Mouse (Mus musculus) MEL (cell line): Measurements from ENCODE around the gene Rfc4. TPM values are rescaled to one million over a fixed set of nuclear protein-coding genes. Genes with fewer than 3 reads are reported as not detected.

ENCODE experiments used
- DNase-seq: peaks from one replicate; pipeline ENCODE4 v3.0.0; 2011; ENCODE audit warnings: low read depth, low spot score
- H3K27ac ChIP-seq: 2 replicates; pipeline ENCODE4 v1.5.1; 2012; ENCODE audit warnings: low read depth, mild to moderate bottlenecking, control low read depth, low read length, moderate library complexity; ENCODE audit not compliant: control insufficient read depth
- H3K27me3 ChIP-seq, 2 experiments: fragments of 150-350 bp in 1 of 2; sonication (generic) in 1 of 2; 2 replicates each; pipeline ENCODE4 v1.6.1; 2012; ENCODE audit warnings: low read length in 2 of 2, mild to moderate bottlenecking in 2 of 2, improper control_type of control experiment in 1 of 2, moderate library complexity in 1 of 2; ENCODE audit not compliant: insufficient read depth in 2 of 2, control insufficient read depth in 1 of 2
- H3K36me3 ChIP-seq, 2 experiments: 2 replicates each; pipeline ENCODE4 v1.6.1; 2012 to 2014; ENCODE audit warnings: low read length in 2 of 2, improper control_type of control experiment in 1 of 2, inconsistent platforms in 1 of 2, mild to moderate bottlenecking in 1 of 2; ENCODE audit not compliant: insufficient read depth in 2 of 2, control insufficient read depth in 1 of 2
- H3K4me1 ChIP-seq, 2 experiments: fragments of 150-350 bp in 1 of 2; sonication (generic) in 1 of 2; 2 replicates each; pipeline ENCODE4 v1.6.1; 2012; ENCODE audit warnings: low read length in 2 of 2, improper control_type of control experiment in 1 of 2, mild to moderate bottlenecking in 1 of 2; ENCODE audit not compliant: insufficient read depth in 2 of 2, control insufficient read depth in 1 of 2
- H3K4me3 ChIP-seq, 2 experiments: fragments of 150-350 bp in 1 of 2; sonication (generic) in 1 of 2; 2 replicates each; pipeline ENCODE4 v1.5.1; 2012; ENCODE audit warnings: low read depth in 2 of 2, low read length in 2 of 2, mild to moderate bottlenecking in 2 of 2, moderate library complexity in 2 of 2, control low read depth in 1 of 2, improper control_type of control experiment in 1 of 2; ENCODE audit not compliant: control insufficient read depth in 1 of 2, insufficient read depth in 1 of 2
- H3K79me2 ChIP-seq: 2 replicates; pipeline ENCODE4 v1.6.1; 2012; ENCODE audit warnings: mild to moderate bottlenecking, low read length, moderate library complexity; ENCODE audit not compliant: control insufficient read depth, poor library complexity, insufficient read depth
- H3K9ac ChIP-seq: 2 replicates; pipeline ENCODE4 v1.6.1; 2012; ENCODE audit warnings: low read depth, mild to moderate bottlenecking, control low read depth, low read length, moderate library complexity; ENCODE audit not compliant: control insufficient read depth, poor library complexity, severe bottlenecking
- H3K9me3 ChIP-seq: fragments of 150-350 bp; sonication (generic); replicated peaks from 2 replicates; pipeline ENCODE4 v1.6.1; 2012; ENCODE audit warnings: mild to moderate bottlenecking, low read length, improper control_type of control experiment, moderate library complexity; ENCODE audit not compliant: insufficient read depth
- CHD1 ChIP-seq: IDR thresholded peaks from 2 replicates; pipeline ENCODE4 v1.6.1; 2012; ENCODE audit warnings: low read depth, mild to moderate bottlenecking, inconsistent platforms, low read length, improper control_type of control experiment
- CTCF ChIP-seq, 3 experiments: IDR thresholded peaks in 2 of 3; conservative IDR thresholded peaks in 1 of 3; 2 replicates each; pipeline ENCODE4 v1.5.1; 2011 to 2012; ENCODE audit warnings: low read length in 3 of 3, low read depth in 2 of 3, mild to moderate bottlenecking in 2 of 3, improper control_type of control experiment in 1 of 3, inconsistent platforms in 1 of 3, mixed read lengths in 1 of 3, moderate library complexity in 1 of 3; ENCODE audit not compliant: control insufficient read depth in 1 of 3, insufficient read depth in 1 of 3, poor library complexity in 1 of 3, severe bottlenecking in 1 of 3
- ETS1 ChIP-seq: IDR thresholded peaks from 2 replicates; pipeline ENCODE4 v1.6.1; 2012; ENCODE audit warnings: low read depth, mild to moderate bottlenecking, inconsistent platforms, low read length, improper control_type of control experiment, moderate library complexity
- HCFC1 ChIP-seq: IDR thresholded peaks from 2 replicates; pipeline ENCODE4 v1.6.1; 2012; ENCODE audit warnings: low read depth, mild to moderate bottlenecking, inconsistent platforms, low read length, improper control_type of control experiment, moderate library complexity
- KAT2A ChIP-seq: conservative IDR thresholded peaks from 2 replicates; pipeline ENCODE4 v1.6.1; 2012; ENCODE audit warnings: low read depth, low read length, improper control_type of control experiment, inconsistent platforms
- MAFK ChIP-seq: IDR thresholded peaks from 2 replicates; pipeline ENCODE4 v1.6.1; 2011; ENCODE audit warnings: low read depth, mild to moderate bottlenecking, low read length, improper control_type of control experiment, borderline replicate concordance
- MAZ ChIP-seq: IDR thresholded peaks from 2 replicates; pipeline ENCODE4 v1.6.1; 2012; ENCODE audit warnings: low read depth, mild to moderate bottlenecking, inconsistent platforms, low read length, improper control_type of control experiment
- MEF2A ChIP-seq: IDR thresholded peaks from 2 replicates; pipeline ENCODE4 v1.6.1; 2014; ENCODE audit warnings: low read depth, mild to moderate bottlenecking, inconsistent platforms, low read length, improper control_type of control experiment; ENCODE audit not compliant: poor library complexity, insufficient replicate concordance, severe bottlenecking; ENCODE audit errors: extremely low read depth
- MXI1 ChIP-seq: IDR thresholded peaks from 2 replicates; pipeline ENCODE4 v1.6.1; 2011; ENCODE audit warnings: mild to moderate bottlenecking, low read depth, low read length, improper control_type of control experiment
- MYC ChIP-seq: IDR thresholded peaks from 2 replicates; pipeline ENCODE4 v1.6.1; 2011; ENCODE audit warnings: low read depth, mild to moderate bottlenecking, low read length, improper control_type of control experiment, moderate library complexity
- POLR2A ChIP-seq, 2 experiments: IDR thresholded peaks; 2 replicates each; pipeline ENCODE4 v1.6.1; 2011 to 2012; ENCODE audit warnings: low read length in 2 of 2, mild to moderate bottlenecking in 2 of 2, control low read depth in 1 of 2, improper control_type of control experiment in 1 of 2, low read depth in 1 of 2, moderate library complexity in 1 of 2; ENCODE audit not compliant: control insufficient read depth in 1 of 2, insufficient read depth in 1 of 2, poor library complexity in 1 of 2
- RAD21 ChIP-seq: IDR thresholded peaks from 2 replicates; pipeline ENCODE4 v1.6.1; 2011; ENCODE audit warnings: mild to moderate bottlenecking, low read depth, low read length, improper control_type of control experiment
- SIN3A ChIP-seq: IDR thresholded peaks from 2 replicates; pipeline ENCODE4 v1.6.1; 2012; ENCODE audit warnings: low read length, improper control_type of control experiment, inconsistent platforms
- SMC3 ChIP-seq: IDR thresholded peaks from 2 replicates; pipeline ENCODE4 v1.6.1; 2011; ENCODE audit warnings: low read depth, low read length, improper control_type of control experiment
- TBP ChIP-seq: IDR thresholded peaks from 2 replicates; pipeline ENCODE4 v1.8.0; 2011; ENCODE audit warnings: low read depth, low read length, improper control_type of control experiment
- USF1 ChIP-seq: IDR thresholded peaks from 2 replicates; pipeline ENCODE4 v1.6.1; 2014; ENCODE audit warnings: low read depth, mild to moderate bottlenecking, inconsistent platforms, low read length, improper control_type of control experiment, moderate library complexity
- ZC3H11A ChIP-seq: IDR thresholded peaks from 2 replicates; pipeline ENCODE4 v1.6.1; 2012; ENCODE audit warnings: low read depth, mild to moderate bottlenecking, inconsistent platforms, low read length, improper control_type of control experiment
- polyA plus RNA-seq, 2 experiments: library from polyadenylated mRNA; stranded (reverse) in 1 of 2; unstranded in 1 of 2; fragments of >175 nt in 1 of 2; fragments of >200 nt in 1 of 2; gene quantifications; 2 replicates each; pipeline versions ENCODE4 v1.2.1 to v1.2.4; 2012; ENCODE audit warnings: low replicate concordance in 2 of 2, low read depth in 1 of 2; ENCODE audit not compliant: insufficient read length in 2 of 2, insufficient read depth in 1 of 2, missing spikeins in 1 of 2
- total RNA-seq: library from RNA; depleted of rRNA; stranded (reverse); fragments of 300-350 nt; gene quantifications from 2 replicates; pipeline ENCODE4 v1.2.3, GENCODE M21; 2012

Gene Rfc4
- total and polyA plus RNA-seq, 3 experiments: 52.1 to 93.2 TPM; not detected in 1

GRCm38 (mm10) chr16:23140911-23141310, 13.4 kb upstream of the Rfc4 start:
- Histone ChIP-seq H3K36me3 (peaks cover 0 to 3% of the 10 kb centered on the region in 2 experiments; a peak in 2 of 4 replicates), H3K27ac (no peak overlapping the region), H3K9me3 (no peaks in the 10 kb centered on the region), H3K27me3 (no peaks in the 10 kb centered on the region; a peak in 1 of 4 replicates), H3K79me2 (no peaks in the 10 kb centered on the region), H3K9ac (no peak overlapping the region), H3K4me3 (no peak overlapping the region), H3K4me1 (peaks cover 0 to 4% of the 10 kb centered on the region in 2 experiments; a peak in 1 of 4 replicates)
- TF ChIP-seq TBP: no peak
- DNase-seq: no peak

GRCm38 (mm10) chr16:23136406-23136970, 9.0 kb upstream of the Rfc4 start:
- H3K27me3 ChIP-seq: no peaks in the 10 kb centered on the region
- no peaks in the 10 kb centered on the region for H3K9me3 ChIP-seq
- peaks cover 0 to 3% of the 10 kb centered on the region in 2 experiments; a peak in 2 of 4 replicates for H3K36me3 ChIP-seq
- no peak overlapping the region for H3K4me3 ChIP-seq
- H3K9ac ChIP-seq: no peak overlapping the region
- no peak overlapping the region for H3K27ac ChIP-seq
- TF ChIP-seq MEF2A (no peak), MXI1 (no peak), MAFK (no peak), ETS1 (no peak), MAZ (no peak), USF1 (no peak), HCFC1 (no peak)
- H3K4me1 ChIP-seq: peaks cover 0 to 4% of the 10 kb centered on the region in 2 experiments; a peak in 1 of 4 replicates
- no peak for DNase-seq
- no peaks in the 10 kb centered on the region for H3K79me2 ChIP-seq

- H3K4me3 ChIP-seq: no peak overlapping the region; a peak in 1 of 4 replicates
- H3K36me3 ChIP-seq: peaks cover 0 to 3% of the 10 kb centered on the region in 2 experiments; a peak in 2 of 4 replicates
- no peak for TF ChIP-seq USF1
- no peak for TF ChIP-seq POLR2A (IDR thresholded peaks at IDR 0.05; ENCODE audit: control insufficient read depth in 1 of 2, insufficient read depth in 1 of 2, low read depth in 1 of 2, low read length in 2 of 2, poor library complexity in 1 of 2)
- no peak for TF ChIP-seq SIN3A
- TF ChIP-seq ZC3H11A: peak; percentile 65
- TF ChIP-seq SMC3: peak; percentile 77
- TF ChIP-seq CHD1: no peak
- TF ChIP-seq MYC: no peak
- peak; percentile 90 for TF ChIP-seq RAD21
- TF ChIP-seq KAT2A: no peak
- TF ChIP-seq TBP: no peak
- TF ChIP-seq CTCF (IDR thresholded peaks at IDR 0.05 in 2 of 3, conservative IDR thresholded peaks at IDR 0.05 in 1 of 3; ENCODE audit: control insufficient read depth in 1 of 3, insufficient read depth in 1 of 3, low read depth in 2 of 3, low read length in 3 of 3, poor library complexity in 1 of 3, severe bottlenecking in 1 of 3): peak in 2 of 3 experiments; percentile 60 to 87; a peak in 4 of 6 replicates
- H3K79me2 ChIP-seq: no peaks in the 10 kb centered on the region
- H3K27ac ChIP-seq: no peak overlapping the region
- no peaks in the 10 kb centered on the region for H3K27me3 ChIP-seq
- peak; percentile 82 for DNase-seq
- no peak overlapping the region; the same call in 1 of the 2 replicates for H3K9ac ChIP-seq
- H3K9me3 ChIP-seq: no peaks in the 10 kb centered on the region
- peaks cover 0 to 4% of the 10 kb centered on the region in 2 experiments; a peak in 1 of 4 replicates for H3K4me1 ChIP-seq
Observed at GRCm38 (mm10) chr16:23135421-23136149, 8.0 kb upstream of the Rfc4 start.
